Mouse (Mus musculus): Measurements from ENCODE around the gene Slc6a5.
"Not testable (repeated sequence)": the region's sequence is repeated elsewhere in the genome, so short reads cannot be mapped to it uniquely, and the experiment has no call there.

Gene Slc6a5

DNA sequence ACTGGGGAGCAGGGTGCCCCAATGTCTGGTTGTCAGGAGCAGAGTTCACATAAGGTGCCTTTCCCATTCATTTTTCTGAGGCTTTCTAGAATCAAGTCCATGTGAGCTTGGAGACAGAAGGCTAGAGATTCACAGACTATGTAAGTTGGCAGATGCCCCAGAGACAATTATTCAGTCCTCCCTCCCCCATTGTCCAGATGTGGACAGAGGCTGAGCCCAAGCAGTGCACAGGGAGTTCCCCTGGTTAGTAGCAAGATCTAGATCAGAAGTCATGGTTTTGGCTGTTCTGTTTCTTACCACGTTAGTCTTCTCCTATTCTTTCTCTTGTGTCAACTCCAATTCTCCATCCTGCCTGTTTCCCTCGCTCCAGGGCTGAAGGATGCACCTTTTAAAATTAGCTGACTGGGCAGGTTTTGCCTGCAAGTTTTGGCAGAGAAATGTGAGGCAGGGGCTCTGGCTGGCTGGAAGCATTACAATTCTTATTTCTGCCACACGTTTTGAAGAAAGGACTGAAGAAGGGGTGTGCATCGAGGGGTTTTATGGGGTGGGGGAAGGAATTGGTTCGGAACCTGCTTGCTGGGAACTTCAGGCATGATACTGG lies 3.9 kb downstream of the Slc6a5 start:
- DNase-seq: no peak

DNA sequence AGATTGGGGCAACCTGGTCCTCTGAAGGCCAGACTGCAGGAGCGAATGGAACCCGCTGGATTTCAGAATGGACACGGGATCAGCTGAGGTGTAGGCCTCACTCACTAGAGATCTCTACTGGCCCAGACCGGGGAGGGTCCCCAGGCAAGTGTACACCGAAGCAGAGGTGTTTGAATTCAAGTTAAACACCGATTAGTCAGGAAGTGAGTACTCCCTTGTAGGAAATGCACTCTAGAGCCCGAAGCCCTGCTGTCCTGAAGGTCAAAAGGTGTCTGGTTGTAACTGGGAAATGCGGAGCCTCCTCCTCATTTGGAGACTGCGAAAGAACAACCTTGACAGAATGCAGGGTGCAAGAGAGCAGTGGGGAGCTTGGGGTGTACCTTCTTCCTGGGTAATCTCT lies 5.0 kb downstream of the Slc6a5 start:
- no peak for DNase-seq

DNA sequence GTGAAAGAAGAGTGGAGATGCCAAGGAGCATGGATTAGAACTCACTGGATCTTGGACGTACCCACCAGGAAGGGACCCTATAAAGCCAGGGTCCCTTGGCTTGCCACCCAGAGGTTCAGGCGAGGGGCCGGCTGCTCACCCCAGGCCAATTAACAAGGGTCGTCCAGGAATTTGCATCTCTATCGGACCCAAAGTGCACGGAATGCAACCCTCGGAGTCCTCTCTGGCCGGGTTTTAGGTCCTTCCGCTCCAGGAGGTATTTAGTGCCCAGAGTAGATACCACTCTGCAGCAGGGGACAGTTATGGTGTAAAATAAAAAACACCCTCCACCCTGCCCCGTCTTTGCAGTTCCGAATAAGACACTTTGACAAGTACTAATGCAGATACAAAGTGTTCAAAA lies 5.5 kb downstream of the Slc6a5 start:
- no peak for DNase-seq

DNA sequence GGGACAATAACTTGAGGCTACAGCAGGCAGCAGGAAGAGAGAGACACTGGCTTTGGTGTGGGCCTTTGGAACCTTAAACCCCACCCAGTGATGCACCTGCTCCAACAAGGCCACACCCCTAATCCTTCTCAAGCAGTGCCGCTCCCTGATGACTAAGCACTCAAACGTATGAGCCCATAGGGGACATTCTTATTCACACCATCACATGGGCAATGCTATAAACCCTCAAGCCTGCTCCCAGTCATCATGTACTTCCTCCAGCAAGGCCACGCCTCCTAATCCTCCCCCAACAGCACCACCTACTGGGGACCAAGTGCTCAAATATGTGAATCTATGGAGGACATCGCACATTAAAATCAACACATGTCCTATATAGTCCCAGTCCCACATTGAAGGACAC lies 9.5 kb downstream of the Slc6a5 start:
- DNase-seq: no peak

DNA sequence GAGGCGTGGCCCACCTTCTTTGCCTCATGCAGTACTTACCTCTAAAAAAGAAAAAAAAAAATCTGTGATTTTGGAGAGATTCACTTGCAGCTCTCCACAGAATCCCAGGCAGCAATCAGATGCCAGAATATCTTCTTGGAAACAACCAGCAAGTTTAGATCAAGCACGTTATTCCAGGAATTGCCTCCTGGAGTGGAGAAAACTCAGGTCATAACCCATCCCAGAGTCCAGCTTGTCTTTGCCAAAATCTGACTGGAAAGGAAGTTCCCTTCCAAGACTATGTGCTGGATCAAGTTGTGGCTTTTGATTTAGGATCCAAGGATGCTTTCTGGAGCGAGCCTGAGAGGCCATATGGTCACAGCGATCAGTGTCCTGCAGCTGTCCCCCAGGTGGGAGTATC lies 10.8 kb downstream of the Slc6a5 start:
- DNase-seq: no peak

DNA sequence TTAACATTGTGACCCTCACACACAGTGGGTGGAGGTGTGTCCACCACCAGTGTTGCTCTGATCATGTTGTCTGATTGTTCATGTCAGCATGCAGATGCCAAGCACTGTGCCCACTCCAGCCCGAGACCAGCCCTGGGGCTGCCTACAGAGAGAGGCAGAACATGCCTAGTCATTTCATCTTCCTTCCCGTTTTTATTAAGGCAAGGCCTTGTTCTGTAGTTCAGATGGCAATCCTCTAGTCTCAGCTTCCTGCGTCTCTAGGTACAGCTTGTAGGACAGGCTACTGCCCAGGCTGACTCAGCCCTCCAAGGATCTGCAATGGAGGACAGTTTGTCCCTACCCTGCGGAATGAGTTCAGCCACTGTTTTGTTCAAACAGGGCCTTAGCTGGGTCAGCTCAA lies 13.0 kb downstream of the Slc6a5 start:
- no peak for DNase-seq

DNA sequence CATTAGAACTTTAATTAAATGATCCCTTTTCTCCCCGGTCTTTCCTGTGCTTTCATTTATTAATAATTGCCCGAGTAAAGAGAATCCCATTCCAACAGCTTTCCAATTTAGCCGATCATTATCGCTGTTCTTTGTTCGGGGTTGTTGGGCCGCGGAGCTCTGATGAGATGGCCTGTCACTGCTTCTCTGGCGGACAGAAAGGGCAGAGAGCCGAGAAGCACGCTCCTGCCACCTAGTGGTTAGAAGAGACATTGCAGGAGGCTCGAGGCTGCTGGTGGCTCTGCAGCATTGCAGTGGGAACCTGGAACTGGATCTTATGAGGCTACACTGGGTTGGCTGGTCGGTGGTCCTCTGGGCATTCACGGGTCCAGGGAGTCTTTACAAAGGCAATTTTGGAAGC lies 13.4 kb downstream of the Slc6a5 start:
- peak; percentile 71 to 72 for DNase-seq

DNA sequence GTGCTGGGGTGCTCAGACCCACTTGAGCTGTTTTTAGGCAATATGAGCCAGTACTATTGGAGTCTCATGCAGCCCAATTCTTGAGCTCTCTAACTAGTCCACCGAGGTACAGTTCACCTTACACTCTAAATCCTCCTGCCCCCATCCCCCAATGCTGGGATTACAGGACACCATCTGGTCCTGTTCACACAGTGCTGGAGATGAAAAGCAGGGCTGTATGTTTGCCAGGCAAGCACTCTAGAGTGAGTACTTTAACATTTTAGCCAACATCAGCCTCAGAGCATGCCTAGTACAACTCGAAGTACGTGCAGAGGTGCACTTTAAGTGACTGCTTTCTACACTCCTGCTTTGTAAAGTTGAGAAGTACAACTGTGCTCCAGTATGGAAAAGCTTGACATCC lies 18.6 kb downstream of the Slc6a5 start:
- no peak for DNase-seq

DNA sequence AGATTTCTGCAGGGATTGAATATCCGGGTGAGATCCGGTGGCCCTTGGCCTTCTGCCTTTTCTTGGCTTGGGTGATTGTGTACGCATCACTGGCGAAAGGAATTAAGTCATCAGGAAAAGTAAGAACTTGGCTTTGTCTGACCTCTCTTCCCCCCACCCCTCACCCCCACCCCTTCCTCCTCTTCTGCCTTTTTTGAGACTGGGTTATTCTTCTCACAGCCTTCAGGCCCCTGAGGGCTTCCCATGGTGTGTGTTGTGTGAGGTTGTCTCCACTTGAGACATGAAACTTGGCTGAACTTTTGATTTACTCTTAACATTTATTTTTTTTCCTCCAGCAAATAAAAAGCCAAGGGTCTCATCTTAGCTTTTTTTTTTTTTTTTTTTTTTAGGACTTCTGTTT lies 20.1 kb downstream of the Slc6a5 start:
- no peak for DNase-seq

DNA sequence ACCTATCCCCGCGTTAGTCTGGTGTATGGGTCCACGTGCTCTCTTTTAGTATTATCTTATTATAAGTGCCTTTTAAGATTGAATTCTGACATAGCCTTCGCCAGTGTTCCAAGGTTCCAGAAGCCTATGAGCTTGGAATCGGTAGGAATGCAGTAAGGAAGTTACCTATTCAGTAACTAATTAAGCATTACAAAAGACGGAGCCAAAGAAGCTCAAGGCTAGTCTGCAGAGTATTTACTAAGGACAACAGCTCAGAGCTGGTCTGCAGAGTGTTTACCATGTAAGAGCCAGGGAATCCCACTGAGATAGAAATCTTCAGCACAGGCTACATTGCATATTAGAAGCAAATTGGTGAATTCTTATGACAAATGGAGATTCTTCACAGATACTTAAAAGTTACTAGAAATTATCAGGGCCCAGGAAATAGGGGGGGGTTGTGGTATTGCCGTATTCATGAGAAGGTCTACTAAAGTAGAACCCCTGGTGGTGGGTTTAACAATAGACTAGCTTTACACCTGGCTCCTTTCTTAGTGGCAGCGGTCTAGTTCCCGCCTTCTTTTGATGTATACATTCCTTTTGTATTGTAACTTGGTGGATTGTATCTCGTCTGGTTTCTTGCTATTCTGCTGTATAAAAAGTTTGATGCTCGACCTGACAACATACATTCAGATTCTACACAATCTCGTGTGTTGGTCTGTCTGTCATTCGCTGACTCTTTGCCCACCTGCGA lies 23.6 kb downstream of the Slc6a5 start:
- not testable (repeated sequence) for DNase-seq

DNA sequence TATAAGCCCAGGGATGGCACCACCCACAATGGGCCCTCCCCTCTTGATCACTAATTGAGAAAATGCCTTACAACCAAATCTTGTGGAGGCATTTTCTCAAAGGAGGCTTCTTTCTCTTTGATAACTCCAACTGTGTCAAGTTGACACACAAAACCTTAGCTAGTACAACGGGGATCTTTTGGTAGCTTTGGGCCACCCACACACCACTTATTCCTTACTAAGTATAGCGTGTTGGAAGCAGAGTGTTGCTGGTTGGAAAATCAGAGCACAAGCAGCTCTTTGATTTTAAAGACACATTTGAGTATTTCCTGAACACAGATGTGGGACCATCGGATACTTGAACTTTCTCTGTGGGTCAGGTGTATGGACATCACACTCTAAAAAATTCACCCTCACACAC lies 26.9 kb downstream of the Slc6a5 start:
- DNase-seq: no peak

DNA sequence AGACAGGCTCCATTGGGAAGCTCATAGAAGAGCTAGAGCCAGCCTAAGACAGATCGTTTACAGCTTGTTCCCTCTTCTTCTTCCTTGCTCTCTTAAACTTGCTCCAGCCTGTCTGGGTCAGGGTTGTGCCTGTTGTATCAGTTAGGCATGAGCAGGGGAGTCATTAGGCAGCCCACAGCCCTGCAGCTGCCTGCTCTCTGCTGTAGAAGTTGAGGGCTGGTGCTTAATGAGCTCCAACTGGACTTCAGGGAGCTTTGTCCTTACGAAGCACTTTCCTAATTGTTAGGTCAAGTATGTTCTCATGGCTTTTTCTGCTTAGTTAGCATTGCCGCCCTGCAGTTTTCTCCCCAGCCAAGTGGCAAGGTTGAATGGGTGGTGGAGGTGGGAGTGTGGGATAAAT lies 32.1 kb downstream of the Slc6a5 start:
- no peak for DNase-seq

DNA sequence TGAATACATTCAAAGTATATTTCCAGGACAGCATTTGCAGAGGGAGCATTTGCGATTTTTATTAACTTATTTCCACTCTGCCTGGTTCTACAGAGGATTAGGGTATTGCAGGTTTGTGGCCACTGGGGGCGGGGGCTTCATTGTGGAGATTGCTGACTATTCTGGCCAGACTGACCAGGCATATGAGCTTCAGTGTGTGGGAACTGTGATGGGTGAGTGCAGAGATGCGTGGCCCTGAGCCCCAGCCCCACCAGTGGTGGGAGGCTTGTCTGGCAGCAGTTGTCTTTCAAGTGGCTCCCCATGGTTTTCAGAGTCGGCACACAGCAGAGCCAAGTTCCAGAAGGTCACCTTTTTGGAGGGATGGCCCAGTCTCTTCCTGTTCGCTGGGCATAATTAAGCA lies 32.5 kb downstream of the Slc6a5 start:
- DNase-seq: no peak

DNA sequence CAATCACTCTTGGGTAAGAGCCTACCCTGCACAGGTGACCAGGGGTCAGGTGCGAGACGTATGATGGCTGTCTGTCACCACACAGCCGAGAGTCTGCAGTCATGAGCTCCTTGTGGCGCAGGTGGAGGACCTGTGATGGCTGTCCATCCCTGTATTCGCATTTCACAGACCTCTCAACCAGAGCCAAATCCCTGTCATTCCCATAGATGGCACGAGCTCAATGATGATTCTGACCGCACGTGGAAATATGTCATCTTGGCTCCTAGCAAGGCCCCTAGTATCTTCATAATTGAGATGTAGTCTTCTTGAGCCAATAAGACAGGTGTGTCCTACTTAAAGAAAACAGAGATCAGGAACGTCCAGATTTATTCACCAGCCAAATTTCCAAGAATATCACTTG lies 36.7 kb downstream of the Slc6a5 start:
- DNase-seq: no peak

DNA sequence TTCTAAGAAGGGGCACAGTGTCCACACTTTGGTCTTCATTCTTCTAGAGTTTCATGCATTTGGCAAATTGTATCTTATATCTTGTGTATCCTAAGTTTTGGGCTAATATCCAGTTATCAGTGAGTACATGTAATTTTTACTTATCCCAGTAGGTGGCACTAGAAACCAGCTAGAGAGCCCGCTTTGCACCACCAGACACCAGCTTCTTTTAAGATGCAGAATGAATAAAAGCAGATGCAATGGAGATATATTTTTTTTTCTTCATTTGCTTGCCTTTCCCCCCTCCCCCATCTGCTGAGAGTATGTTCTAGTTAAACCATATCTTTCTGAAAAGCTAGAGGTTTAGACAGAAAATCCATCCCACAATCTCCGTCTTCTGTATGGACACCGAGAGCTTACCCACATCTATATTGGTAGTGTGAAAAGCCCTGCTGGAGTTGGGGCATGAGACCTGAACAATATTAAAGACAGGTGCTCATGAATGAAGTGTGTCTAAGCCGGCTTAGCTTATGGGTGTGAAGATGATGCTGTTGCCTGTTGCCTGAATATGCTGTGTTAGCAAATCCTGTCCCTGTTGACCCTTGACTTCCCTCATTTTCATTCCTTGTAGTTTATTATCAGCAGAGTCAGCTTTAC lies 43.7 kb downstream of the Slc6a5 start:
- peak in 1 of 2 experiments; percentile 8 for DNase-seq

DNA sequence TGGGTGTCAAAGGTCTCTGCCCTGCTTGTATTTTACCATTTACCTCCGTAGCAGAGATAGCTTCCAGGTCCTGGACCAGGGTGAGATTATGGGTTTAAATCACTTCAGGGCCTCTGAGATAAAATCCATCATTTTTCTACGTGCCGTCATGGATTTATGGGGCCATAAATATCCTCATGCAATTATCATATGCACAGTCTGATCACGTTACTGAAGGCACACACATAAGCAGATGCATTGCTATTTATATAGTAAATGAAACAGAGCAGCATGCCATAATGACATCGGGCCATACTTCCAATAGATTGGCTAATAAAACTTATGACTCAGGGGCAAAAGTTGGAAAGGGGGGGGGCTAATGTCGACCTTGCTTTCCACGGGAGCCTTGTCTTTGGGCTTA lies 44.9 kb downstream of the Slc6a5 start:
- DNase-seq: no peak

DNA sequence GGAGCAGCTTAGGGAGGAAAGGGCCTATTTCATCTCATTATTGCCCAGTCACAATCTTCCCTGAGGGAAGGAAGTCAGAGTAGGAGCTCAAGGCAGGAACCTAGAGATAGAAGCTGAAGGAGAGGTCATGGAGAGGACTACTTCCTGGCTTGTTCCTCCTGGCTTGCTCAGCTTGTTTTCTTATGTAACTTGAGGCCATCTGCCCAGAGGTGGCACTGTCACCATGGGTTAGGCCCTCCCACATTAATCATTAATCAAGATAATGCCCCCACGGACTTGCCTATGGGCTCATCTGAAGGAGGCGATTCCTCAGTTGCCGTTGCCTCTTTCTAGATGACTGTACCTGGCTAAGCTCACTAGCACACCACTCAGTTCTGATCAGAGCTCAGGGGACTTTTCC lies 47.2 kb downstream of the Slc6a5 start:
- DNase-seq: peak; percentile 5 to 41

DNA sequence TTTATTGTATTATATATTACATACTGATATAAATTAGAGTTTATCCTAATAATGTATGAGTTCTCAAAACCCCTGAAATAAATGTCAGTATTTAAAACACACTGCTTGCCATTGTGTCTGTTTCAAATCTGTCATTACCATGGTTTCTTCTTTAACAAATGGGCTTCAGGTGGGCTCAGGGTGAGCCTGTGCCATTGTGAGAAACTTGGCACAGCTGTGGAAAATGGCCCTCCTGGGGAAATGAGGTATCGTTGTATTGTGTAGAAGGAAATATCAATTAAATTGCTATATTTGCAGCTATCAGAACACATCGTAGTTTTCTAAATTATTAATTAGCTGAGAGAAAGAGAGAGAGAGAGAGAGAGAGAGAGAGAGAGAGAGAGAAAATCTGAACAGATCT lies 53.8 kb downstream of the Slc6a5 start:
- DNase-seq: no peak

DNA sequence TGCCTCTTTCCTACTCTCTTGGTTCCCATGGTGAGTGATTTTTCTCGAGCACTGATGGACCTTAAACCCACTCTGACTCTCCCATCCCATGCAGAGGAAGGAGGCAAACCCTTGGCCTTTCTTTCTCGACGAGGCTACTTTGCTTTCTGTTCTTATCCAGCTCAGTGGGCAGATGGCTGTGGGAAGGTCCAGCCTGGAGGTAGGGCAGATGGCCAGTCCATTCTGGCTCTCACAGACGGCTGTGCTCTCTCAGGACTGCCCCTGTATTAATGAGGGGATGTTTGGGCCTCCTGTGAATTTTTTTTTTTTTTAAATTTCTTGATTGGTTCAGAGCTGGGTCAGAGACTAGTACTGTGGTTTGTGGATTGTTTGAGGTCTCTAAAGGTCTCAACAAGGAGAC lies 59.6 kb downstream of the Slc6a5 start:
- DNase-seq: no peak

DNA sequence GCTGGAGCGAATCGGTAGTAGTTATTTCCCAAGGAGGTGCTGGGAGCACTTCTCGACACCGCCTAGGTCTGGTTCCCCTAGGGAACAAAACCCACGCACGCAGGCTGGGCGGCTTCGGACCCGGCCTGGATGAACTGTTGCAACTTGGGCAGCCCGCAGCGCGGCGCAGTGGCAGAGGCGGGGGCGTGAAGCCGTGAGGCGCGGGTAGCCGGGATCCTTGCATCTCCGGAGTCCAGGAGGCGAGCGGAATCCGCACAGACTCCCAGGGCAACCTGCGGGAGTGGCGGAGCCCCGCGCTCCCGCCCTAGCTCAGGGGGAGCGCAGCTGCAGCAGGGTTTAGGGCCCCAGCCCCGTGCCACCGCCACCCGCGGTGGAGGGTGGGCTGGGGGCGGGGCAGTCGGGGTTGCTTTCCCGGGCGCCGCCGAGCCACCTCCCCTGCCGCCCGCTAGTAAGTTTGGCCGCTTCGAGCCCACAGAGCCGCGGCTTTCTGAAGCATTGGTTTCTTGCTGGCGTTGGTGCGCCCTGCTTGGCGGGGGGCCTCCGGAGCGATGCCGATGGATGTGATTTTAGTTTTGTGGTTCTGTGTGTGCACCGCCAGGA lies 65.0 kb downstream of the Slc6a5 start, which contains the start of gene Nell1:
TSS of gene Nell1 (plus strand) at position 24 of the 600 bp plus-strand sequence.
- no peak for DNase-seq

DNA sequence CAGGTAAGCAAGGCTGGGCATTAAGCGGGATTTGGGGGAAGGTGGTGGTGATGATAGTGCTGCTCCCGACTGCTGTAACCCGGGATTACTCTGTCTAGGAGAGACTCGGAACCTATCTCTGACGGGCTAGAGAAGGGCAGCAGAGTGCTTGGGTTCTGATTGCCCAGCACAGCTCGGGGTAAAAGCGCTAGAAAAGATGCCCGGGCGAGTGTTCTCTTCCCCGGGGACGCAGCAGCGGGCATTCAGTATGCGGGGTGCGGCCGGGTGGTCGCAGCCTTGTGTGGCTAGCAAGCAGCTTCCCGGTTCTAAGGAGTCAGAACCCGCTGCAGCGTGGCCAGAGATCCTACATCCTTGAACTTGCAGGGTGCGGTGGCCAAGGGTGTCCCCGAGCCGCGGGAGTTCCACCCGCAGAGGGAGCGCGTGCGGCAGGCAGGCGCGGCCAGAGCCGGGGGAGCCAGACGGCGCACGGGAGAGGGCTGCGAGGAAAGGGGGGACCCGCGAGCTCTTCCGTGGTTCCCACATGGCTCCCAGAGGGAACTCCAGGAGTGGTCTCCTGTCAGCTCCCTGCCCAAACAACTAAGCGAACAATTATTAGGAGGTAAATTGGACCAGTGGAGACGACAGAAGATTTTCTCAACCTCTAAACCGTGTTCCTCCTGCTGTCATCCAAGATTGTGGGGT lies 65.6 kb downstream of the Slc6a5 start:
- DNase-seq: no peak

DNA sequence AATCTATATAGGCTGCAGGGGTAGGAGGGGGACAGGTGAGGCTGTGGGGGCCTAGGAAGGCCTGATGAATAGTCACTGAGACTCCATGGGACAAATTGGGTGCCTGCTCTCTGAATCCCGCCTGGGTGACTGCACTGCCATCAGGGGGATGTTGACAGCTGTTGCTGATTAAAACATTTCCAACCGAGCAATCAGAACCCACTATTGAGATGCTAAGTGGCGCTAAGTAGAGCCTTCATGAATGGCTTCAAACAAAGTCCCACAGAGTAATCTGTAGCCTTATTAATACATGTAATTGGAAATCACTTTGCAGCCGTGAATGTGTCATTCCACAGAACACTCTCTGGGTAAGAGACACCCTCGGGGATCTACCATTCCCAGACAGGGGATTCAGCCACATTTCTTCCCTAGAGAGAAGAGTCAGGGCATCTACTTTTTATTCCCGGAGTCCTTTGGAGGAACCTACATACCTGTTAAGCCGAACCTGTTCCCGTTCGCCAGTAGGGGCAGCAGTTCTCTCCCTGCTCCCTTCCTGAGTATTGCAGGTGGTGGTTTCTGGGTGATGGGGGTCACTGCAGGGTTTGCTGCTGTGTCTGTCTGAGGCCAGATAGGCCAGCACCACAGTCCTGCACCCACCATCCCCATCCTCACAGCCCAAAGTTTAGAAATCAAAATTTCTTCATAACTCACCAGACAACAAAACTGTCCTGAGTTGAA lies 71.7 kb downstream of the Slc6a5 start:
- DNase-seq: no peak

DNA sequence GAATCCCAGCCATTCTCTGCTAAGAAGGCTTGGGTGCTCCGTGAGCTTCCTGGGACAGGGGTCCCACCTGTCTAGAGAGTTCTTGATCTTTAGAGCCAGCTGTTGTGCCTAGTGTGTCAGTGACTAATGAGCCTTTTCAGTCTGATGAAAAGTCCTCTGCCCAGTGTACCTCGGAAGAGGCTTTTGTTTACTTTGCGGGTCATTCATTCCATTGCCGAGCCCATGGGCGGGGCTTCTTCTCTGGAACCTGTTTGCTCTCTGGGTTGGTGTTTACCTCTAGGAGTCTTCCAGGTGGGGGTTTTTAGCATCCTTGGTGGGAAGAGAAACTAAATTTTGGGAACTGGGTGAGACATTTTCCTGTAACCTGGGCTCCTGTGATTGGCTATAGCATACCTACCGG lies 74.8 kb downstream of the Slc6a5 start:
- no peak for DNase-seq

Data from kidney, postnatal 25 days (tissue).